Mouse (Mus musculus) olfactory bulb, adult 2 months (tissue): ENCODE measurements at regions not wholly inside any gene's neighbourhood (a gene's known extent, or its start where the extent isn't known, plus 50 kb on each side); places are given as distances from the start of the nearest gene placed in this dataset.

ENCODE experiments used
- H3K27ac ChIP-seq: fragments of 200-500 bp; 2 replicates; pipeline ENCODE4 v1.5.1; 2012; ENCODE audit warnings: low read depth, low read length; ENCODE audit not compliant: insufficient read depth
- H3K4me1 ChIP-seq: fragments of 200-500 bp; 2 replicates; pipeline ENCODE4 v1.6.1; 2012; ENCODE audit warnings: low read length; ENCODE audit not compliant: control insufficient read depth, insufficient read depth
- H3K4me3 ChIP-seq: fragments of 200-500 bp; 2 replicates; pipeline ENCODE4 v1.5.1; 2012; ENCODE audit warnings: mild to moderate bottlenecking, low read depth, low read length, moderate library complexity; ENCODE audit not compliant: insufficient read depth
- CTCF ChIP-seq: fragments of 200-500 bp; IDR thresholded peaks from 2 replicates; pipeline ENCODE4 v1.5.1; 2012; ENCODE audit warnings: low read depth, mild to moderate bottlenecking, low read length, moderate library complexity; ENCODE audit not compliant: insufficient read depth
- POLR2A ChIP-seq: fragments of 200-500 bp; IDR thresholded peaks from 2 replicates; pipeline ENCODE4 v1.6.1; 2012; ENCODE audit warnings: mild to moderate bottlenecking, low read depth, low read length, moderate library complexity; ENCODE audit not compliant: insufficient read depth
- WGBS: fragments of 180-500 bp; shearing (Covaris S2); methylation state at CpG from one replicate; pipeline ENCODE4 v1.1.7; 2018; 5-methylcytosine and 5-hydroxymethylcytosine counted together

DNA sequence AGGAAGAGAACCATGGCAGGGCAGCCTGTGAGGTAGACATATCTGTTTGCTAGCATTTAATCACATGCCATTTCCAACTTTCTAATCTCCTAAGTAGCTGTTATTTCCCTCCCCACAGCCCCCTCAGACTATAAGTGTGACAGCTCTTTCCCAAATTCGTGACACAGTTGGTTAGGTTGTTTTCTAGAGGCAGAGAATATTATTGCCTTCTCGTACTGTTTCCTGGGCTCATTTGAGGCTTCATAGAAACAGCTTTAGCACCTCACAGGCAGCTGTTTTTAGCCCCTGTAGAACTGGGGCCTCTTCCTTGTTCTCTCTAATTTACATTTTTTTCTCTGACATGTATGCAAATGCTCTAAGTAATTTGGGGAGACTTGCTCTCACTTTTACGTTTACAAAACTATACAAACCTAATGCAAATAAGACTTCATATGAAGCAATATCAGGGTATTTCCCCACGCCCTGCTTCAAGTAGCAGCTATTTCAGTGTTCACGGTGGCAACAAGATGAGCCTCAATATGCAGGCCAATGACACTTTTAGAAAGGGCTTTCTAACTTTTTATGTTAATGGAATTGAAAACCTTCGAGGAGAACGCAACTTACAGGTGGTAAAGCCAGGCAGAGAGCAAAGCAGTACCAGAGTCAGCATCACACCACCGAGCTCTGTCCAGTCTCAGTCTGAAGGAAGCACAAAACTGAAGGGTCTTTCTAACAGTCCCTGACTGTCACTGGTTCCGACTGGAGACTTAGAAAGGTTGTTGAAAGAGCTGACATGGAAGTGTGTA lies 79.4 kb downstream of the Fam43a start:
- 74% methylated on average over 9 of the region's 9 CpGs for WGBS
- Histone ChIP-seq H3K4me1 (peaks cover 7% of the 10 kb centered on the region; the same call in 1 of the 2 replicates), H3K27ac (no peak overlapping the region), H3K4me3 (no peak overlapping the region)
- TF ChIP-seq POLR2A (no peak), CTCF (no peak)

DNA sequence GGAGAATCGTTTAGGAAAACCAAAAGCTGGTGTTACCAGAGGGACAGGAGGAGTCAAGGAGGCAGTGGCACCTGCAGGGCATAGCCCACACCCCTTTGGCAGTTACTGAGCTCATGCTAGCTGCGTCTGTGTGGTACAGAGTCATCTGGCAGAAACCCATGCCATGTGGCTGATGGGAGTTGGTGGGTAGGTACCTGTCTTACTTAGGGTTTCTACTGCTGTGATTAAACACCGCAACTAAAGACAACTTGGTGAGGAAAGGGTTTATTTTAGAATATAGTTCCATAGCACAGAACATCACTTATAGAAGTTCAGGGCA lies 79.9 kb downstream of the Fam43a start:
- 86% methylated on average over 3 of the region's 3 CpGs for WGBS
- no peak for TF ChIP-seq CTCF
- no peak for TF ChIP-seq POLR2A
- no peak overlapping the region for H3K4me3 ChIP-seq
- H3K4me1 ChIP-seq: peaks cover 7% of the 10 kb centered on the region; the same call in 1 of the 2 replicates
- no peak overlapping the region for H3K27ac ChIP-seq

- TF ChIP-seq CTCF (no peak), POLR2A (no peak)
- no peak overlapping the region for H3K27ac ChIP-seq
- H3K4me1 ChIP-seq: peaks cover 4% of the 10 kb centered on the region; the same call in 1 of the 2 replicates
- 83% methylated on average over 4 of the region's 4 CpGs for WGBS
- H3K4me3 ChIP-seq: no peak overlapping the region
These were observed 81.9 kb downstream of the Fam43a start for GRCm38 (mm10) chr16:30681421-30681820.

GRCm38 (mm10) chr16:30683986-30684385 lies 84.5 kb downstream of the Fam43a start:
- Histone ChIP-seq H3K4me3 (no peak overlapping the region), H3K27ac (no peak overlapping the region), H3K4me1 (no peaks in the 10 kb centered on the region)
- TF ChIP-seq CTCF (no peak), POLR2A (no peak)
- WGBS: 84% methylated on average over 3 of the region's 3 CpGs

DNA sequence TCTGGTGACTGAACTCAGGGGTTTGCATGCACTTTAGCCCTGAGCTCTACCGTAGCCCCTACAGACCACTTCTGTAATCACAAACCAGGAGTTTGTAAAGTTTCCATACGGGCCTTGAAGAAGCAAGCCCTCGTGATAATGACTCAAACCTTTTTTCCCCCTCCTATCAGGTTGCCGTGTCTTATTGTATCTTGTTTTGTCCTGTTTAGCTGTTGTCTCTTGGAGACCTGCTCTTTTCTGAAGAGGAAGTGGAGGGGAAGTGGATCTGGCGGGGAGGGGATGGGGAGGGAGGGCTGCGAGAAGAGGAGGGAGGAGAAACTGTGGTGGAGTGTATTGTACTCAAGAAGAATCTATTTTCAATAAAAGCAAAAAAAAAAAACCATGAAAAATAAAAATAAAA lies 87.0 kb downstream of the Fam43a start:
- H3K4me3 ChIP-seq: no peak overlapping the region
- TF ChIP-seq CTCF: no peak
- no peak for TF ChIP-seq POLR2A
- no peak overlapping the region for H3K27ac ChIP-seq
- H3K4me1 ChIP-seq: peaks cover 6% of the 10 kb centered on the region; the same call in 1 of the 2 replicates
- 87% methylated on average over 6 of the region's 6 CpGs for WGBS

- WGBS: 92% methylated on average over 6 of the region's 6 CpGs
- Histone ChIP-seq H3K4me3 (no peak overlapping the region), H3K4me1 (peaks cover 12% of the 10 kb centered on the region), H3K27ac (no peak overlapping the region)
- TF ChIP-seq POLR2A: no peak
- TF ChIP-seq CTCF: no peak
These were observed 87.7 kb downstream of the Fam43a start for GRCm38 (mm10) chr16:30687225-30687624.

- Histone ChIP-seq H3K4me3 (no peak overlapping the region), H3K4me1 (peaks cover 14% of the 10 kb centered on the region), H3K27ac (no peak overlapping the region)
- TF ChIP-seq POLR2A (no peak), CTCF (no peak)
- WGBS: 96% methylated on average over 8 of the region's 8 CpGs
These were observed 88.2 kb downstream of the Fam43a start for GRCm38 (mm10) chr16:30687682-30688081.

GRCm38 (mm10) chr16:30690531-30690930 lies 91.0 kb downstream of the Fam43a start:
- 62% methylated on average over 4 of the region's 4 CpGs for WGBS
- no peak overlapping the region for H3K4me3 ChIP-seq
- no peak overlapping the region for H3K27ac ChIP-seq
- TF ChIP-seq CTCF (no peak), POLR2A (no peak)
- H3K4me1 ChIP-seq: peaks cover 15% of the 10 kb centered on the region

DNA sequence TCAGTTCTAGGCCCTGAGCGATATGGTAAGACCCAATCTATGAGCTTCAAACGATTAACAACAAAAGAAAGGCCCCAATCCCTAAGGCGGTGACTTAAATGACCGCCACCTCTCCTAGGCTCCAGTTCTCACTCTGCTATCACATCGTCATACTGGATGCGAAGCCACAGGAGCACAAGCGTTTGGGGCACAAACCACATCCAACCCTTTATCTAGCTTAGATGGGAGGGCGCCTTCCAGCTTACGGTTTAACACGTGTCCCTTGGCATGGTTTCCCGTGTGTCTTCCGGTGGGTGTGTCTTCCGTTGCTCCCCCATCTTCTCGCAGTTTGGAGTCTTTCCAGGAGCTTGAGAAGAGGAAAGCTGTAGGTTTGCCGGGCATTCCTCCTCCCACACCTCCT lies 92.4 kb downstream of the Fam43a start:
- Histone ChIP-seq H3K4me1 (peaks cover 15% of the 10 kb centered on the region), H3K27ac (no peak overlapping the region), H3K4me3 (no peak overlapping the region)
- WGBS: 77% methylated on average over 15 of the region's 15 CpGs
- TF ChIP-seq POLR2A (no peak), CTCF (no peak)

DNA sequence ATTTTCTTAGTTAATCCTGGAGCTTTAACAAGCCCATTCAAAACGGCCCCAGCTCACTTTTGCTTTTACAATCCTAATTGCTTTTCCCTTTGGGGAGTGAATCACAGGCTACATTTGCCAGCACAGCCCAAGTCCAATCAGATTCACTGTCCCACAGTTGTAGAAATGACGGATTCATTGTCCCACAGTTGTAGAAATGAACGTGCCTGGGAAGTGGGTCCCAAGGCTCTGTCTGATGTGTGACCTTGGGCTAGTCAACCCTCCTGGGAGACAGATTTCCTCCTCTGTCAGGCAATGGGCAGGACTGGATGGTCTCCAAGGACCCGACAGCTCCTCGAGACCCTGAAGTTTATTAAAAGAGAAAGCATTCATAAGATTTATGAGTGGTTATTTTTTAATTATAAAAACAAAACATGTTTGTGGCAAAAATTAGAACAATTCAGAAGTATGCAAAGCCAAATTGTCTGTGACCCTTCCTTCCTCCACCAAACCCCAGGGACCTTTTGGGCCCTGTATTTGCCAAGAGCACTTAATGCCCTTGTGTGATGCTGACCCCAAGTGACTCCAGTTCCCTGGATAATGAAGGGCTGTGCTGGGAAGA lies 93.1 kb downstream of the Fam43a start:
- Histone ChIP-seq H3K4me3 (no peak overlapping the region), H3K4me1 (peaks cover 18% of the 10 kb centered on the region), H3K27ac (no peak overlapping the region)
- WGBS: 58% methylated on average over 5 of the region's 5 CpGs
- TF ChIP-seq CTCF (no peak), POLR2A (no peak)
